Mouse (Mus musculus) limb, embryonic 14.5 days (tissue): Measurements from ENCODE around the gene G430095P16Rik. TPM values are rescaled to one million over a fixed set of nuclear protein-coding genes. Genes with fewer than 3 reads are reported as not detected.
A peak's percentile ranks its signal among the peaks of the same experiment; 100 is the strongest.

Experiments used
- ATAC-seq: fragments of 200-750 bp; cut with Nextera tagmentation; 2 replicates; pipeline ENCODE4 v1.8.0; 2017; ENCODE audit warnings: low read depth, moderate number of reproducible peaks, moderate TSS enrichment; ENCODE audit not compliant: low FRiP score
- DNase-seq: peaks from one replicate; pipeline ENCODE4 v3.0.0-alpha.2; 2015; ENCODE audit warnings: low spot score
- H3K27ac ChIP-seq: fragments of 300-500 bp; sonication (generic); replicated peaks from 2 replicates; pipeline ENCODE4 v1.5.1; 2014; ENCODE audit warnings: low read depth, mild to moderate bottlenecking, low read length, moderate library complexity, mixed read lengths
- H3K27me3 ChIP-seq: fragments of 300-500 bp; sonication (generic); 2 replicates; pipeline ENCODE4 v1.6.1; 2014; ENCODE audit warnings: low read length, mixed read lengths; ENCODE audit not compliant: control insufficient read depth, insufficient read depth
- H3K36me3 ChIP-seq: fragments of 300-500 bp; sonication (generic); 2 replicates; pipeline ENCODE4 v1.6.1; 2014; ENCODE audit warnings: mild to moderate bottlenecking, low read length, moderate library complexity, mixed read lengths; ENCODE audit not compliant: control insufficient read depth, insufficient read depth
- H3K4me1 ChIP-seq: fragments of 300-500 bp; sonication (generic); 2 replicates; pipeline ENCODE4 v1.6.1; 2014; ENCODE audit warnings: antibody characterized with exemption, low read length, mixed read lengths; ENCODE audit not compliant: control insufficient read depth, insufficient read depth
- H3K4me2 ChIP-seq: fragments of 300-500 bp; sonication (generic); replicated peaks from 2 replicates; pipeline ENCODE4 v1.6.1; 2014; ENCODE audit warnings: low read depth, mild to moderate bottlenecking, low read length, moderate library complexity; ENCODE audit not compliant: severe bottlenecking
- H3K4me3 ChIP-seq: fragments of 300-500 bp; sonication (generic); replicated peaks from 2 replicates; pipeline ENCODE4 v1.5.1; 2014; ENCODE audit warnings: low read length
- H3K9ac ChIP-seq: fragments of 300-500 bp; sonication (generic); 2 replicates; pipeline ENCODE4 v1.6.1; 2014; ENCODE audit warnings: mild to moderate bottlenecking, low read depth, low read length, moderate library complexity; ENCODE audit not compliant: severe bottlenecking
- H3K9me3 ChIP-seq: fragments of 300-500 bp; sonication (generic); 2 replicates; pipeline ENCODE4 v1.6.1; 2016; ENCODE audit warnings: low read length; ENCODE audit not compliant: control insufficient read depth
- POLR2A ChIP-seq: fragments of 200-500 bp; IDR thresholded peaks from 2 replicates; pipeline ENCODE4 v1.8.0; 2012; ENCODE audit warnings: inconsistent platforms, mild to moderate bottlenecking, moderate library complexity, borderline replicate concordance; ENCODE audit not compliant: insufficient read depth, insufficient read length; ENCODE audit errors: extremely low read depth
- WGBS: fragments of 180-500 bp; shearing (Covaris S2); extraction: QIAGEN DNeasy Blood & Tissue Kit; methylation state at CpG from one replicate; pipeline ENCODE4 v1.1.7; 2014; 5-methylcytosine and 5-hydroxymethylcytosine counted together
- polyA plus RNA-seq, 2 experiments: library from polyadenylated mRNA; depleted of rRNA in 1 of 2; stranded (reverse) in 1 of 2; unstranded in 1 of 2; fragments of >200 nt; fragmentation: Nextera tagmentation in 1 of 2; extraction: Ambion mirVana in 1 of 2; gene quantifications; 2 replicates each; pipeline versions ENCODE4 v1.2.1 to v1.2.3; 2012 to 2014

G430095P16Rik gene
- polyA plus RNA-seq, 2 experiments = 4.3 to 5.7 TPM

DNA sequence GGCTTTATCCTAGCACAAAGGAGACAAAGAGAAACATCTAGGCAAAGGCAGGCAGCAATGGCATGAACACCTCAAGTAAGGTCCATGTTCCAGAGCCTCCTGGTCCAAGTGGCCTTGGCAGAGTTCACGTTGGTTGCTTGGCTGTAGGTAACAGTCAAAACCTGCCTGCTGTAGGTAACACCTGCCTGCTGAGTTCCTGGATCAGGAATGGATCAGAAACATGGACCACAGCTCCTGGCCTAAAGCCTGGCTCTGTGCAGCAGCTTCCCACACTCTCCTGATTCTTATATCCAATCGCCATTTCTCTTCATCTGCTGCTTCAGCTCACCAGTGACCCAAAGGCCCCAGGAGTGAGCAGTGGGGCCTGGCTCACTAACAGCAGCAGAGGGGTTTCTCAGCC lies 11.9 kb downstream of the G430095P16Rik start:
- no peak overlapping the region for H3K4me2 ChIP-seq
- H3K27me3 ChIP-seq = no peaks in the 10 kb centered on the region
- no peak overlapping the region for H3K27ac ChIP-seq
- no peak for DNase-seq
- H3K4me3 ChIP-seq = no peak overlapping the region
- no peak for TF ChIP-seq POLR2A
- H3K4me1 ChIP-seq = peaks cover 84% of the 10 kb centered on the region
- H3K9ac ChIP-seq = no peak overlapping the region
- 89% methylated on average over 2 of the region's 2 CpGs for WGBS
- peaks cover 27% of the 10 kb centered on the region for H3K36me3 ChIP-seq
- no peak for ATAC-seq
- H3K9me3 ChIP-seq = no peaks in the 10 kb centered on the region

DNA sequence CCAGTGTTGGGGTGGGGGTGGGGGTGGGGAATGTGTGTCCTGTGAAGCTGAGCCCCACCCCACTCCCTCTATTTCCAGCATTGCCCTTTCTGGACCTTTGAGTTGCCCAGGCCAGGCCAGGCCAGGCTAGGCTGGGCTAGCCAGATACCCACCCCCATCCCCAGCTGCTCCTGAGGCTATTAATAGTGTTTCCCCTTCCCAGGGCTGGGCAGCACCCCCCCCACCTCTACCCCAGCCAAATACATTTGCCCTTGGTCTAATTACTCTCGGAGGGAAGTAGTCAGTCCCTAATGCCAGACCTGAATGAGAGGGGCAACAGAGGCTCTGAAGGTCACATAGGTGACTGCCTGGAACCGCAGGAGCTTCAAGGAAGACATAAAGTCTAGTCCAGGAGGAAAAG lies 12.8 kb downstream of the G430095P16Rik start:
- H3K27me3 ChIP-seq = no peaks in the 10 kb centered on the region
- DNase-seq (no peak), ATAC-seq (no peak)
- no peak for TF ChIP-seq POLR2A
- H3K27ac ChIP-seq = no peak overlapping the region
- H3K4me2 ChIP-seq = no peak overlapping the region
- H3K36me3 ChIP-seq = peaks cover 24% of the 10 kb centered on the region
- no peaks in the 10 kb centered on the region for H3K9me3 ChIP-seq
- 32% methylated on average over 2 of the region's 2 CpGs for WGBS
- no peak overlapping the region for H3K4me3 ChIP-seq
- H3K4me1 ChIP-seq = peaks cover 87% of the 10 kb centered on the region
- no peak overlapping the region for H3K9ac ChIP-seq

DNA sequence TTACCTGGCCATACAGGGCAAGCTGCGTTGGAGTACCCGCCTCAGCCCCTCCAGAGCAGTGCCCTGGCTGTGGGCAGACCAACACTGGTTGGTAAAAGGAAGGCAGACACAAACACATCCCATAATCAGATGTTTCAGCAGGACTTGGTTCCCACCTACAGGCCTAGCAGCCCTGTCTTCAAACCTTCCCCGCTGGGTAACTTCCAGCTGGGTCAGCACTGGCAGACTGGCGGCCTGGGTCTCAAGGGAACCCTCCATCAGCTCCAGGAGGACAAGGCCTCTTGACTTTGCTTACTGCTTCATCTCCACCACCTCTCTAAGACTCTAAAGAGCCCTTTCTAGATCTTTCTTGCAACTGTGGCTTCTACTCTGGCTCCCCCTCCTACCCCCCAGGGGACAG lies 13.7 kb downstream of the G430095P16Rik start:
- peaks cover 88% of the 10 kb centered on the region for H3K4me1 ChIP-seq

DNA sequence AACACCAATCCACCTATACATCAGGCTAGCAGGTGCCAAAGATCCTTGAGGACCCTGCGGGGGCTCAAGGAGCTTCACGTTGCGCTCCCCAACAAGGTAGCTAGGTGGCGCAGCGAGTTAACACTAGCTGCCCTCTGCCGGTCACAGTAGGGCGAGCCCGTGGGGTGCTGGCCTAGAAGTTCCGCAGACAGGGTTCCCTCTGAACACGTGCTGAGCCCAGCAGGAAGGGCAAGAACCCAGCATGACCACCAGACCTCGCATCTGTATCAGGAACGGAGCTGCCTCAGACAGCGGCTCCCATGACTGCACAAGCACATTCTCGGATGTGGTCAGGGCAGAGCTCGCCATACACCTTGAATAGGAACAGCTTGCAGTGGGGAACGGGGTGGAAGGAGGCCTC lies 14.8 kb downstream of the G430095P16Rik start:
- DNase-seq (peak; percentile 89), ATAC-seq (0 out of 2 replicates have a peak, but pooled peaks have one; percentile 16)
- peaks cover 88% of the 10 kb centered on the region for H3K4me1 ChIP-seq
- no peaks in the 10 kb centered on the region for H3K27me3 ChIP-seq
- no peak overlapping the region for H3K4me3 ChIP-seq
- 4% methylated on average over 16 of the region's 16 CpGs for WGBS
- H3K27ac ChIP-seq = peak overlapping the region; percentile 70
- no peak for TF ChIP-seq POLR2A
- peaks cover 10% of the 10 kb centered on the region for H3K36me3 ChIP-seq
- H3K4me2 ChIP-seq = peak overlapping the region; percentile 28; the same call in 1 of the 2 replicates
- 0 out of 2 replicates have a peak overlapping the region, but pooled peaks have one; percentile 34 for H3K9ac ChIP-seq
- no peaks in the 10 kb centered on the region for H3K9me3 ChIP-seq

More for the DNA sequence above, 13.7 kb downstream of the G430095P16Rik start:
- no peaks in the 10 kb centered on the region for H3K9me3 ChIP-seq
- H3K4me2 ChIP-seq = no peak overlapping the region
- H3K9ac ChIP-seq = peak overlapping the region; percentile 14; the same call in 1 of the 2 replicates
- H3K27me3 ChIP-seq = no peaks in the 10 kb centered on the region
- H3K4me3 ChIP-seq = no peak overlapping the region
- H3K27ac ChIP-seq = no peak overlapping the region
- whole genome bisulfite sequencing = 88% methylated on average over 4 of the region's 4 CpGs
- TF ChIP-seq POLR2A = no peak
- peaks cover 18% of the 10 kb centered on the region for H3K36me3 ChIP-seq
- no peak for DNase-seq
- no peak for ATAC-seq

DNA sequence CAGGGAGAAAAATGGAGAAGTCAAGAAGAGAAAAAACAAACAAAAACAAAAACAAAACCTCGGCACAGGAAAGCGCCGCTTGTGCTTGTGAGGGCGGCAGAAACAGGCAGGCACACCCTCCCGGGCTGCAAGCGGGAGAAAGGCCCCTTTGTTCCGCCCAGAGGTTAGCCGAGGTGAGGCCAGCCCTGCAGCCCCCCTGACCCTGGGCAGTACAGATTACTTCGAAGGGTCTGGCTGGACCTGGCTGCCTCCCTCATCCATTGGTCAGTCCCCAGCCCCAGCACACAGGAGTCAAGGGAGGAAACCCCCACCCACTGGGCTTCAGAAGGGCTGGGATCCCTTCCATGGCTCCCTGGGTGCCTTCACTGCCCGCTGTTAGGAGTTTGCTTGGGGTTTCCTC lies 15.5 kb downstream of the G430095P16Rik start:
- WGBS = 19% methylated on average over 10 of the region's 10 CpGs
- Histone ChIP-seq H3K27me3 (no peaks in the 10 kb centered on the region), H3K4me2 (peak overlapping the region; percentile 28; the same call in 1 of the 2 replicates), H3K9ac (peak overlapping the region; percentile 34; the same call in 1 of the 2 replicates), H3K9me3 (no peaks in the 10 kb centered on the region), H3K36me3 (peaks cover 10% of the 10 kb centered on the region), H3K4me1 (peaks cover 88% of the 10 kb centered on the region), H3K4me3 (no peak overlapping the region), H3K27ac (peak overlapping the region; percentile 70)
- TF ChIP-seq POLR2A = no peak
- ATAC-seq = no peak
- no peak for DNase-seq
